Mouse (Mus musculus) midbrain, embryonic 11.5 days (tissue): ENCODE measurements around the gene Nop16. TPM values are rescaled to one million over a fixed set of nuclear protein-coding genes. Genes with fewer than 3 reads are reported as not detected.
A peak's percentile ranks its signal among the peaks of the same experiment; 100 is the strongest.

ENCODE experiments used
- ATAC-seq: fragments of 200-750 bp; cut with Nextera tagmentation; 2 replicates; pipeline ENCODE4 v1.8.0; 2017; ENCODE audit warnings: moderate TSS enrichment, moderate library complexity; ENCODE audit not compliant: low FRiP score
- DNase-seq: peaks from one replicate; pipeline ENCODE4 v3.0.0; 2015; ENCODE audit warnings: low spot score; ENCODE audit errors: missing footprints
- H3K27ac ChIP-seq: fragments of 300-500 bp; sonication (generic); 2 replicates; pipeline ENCODE4 v1.5.1; 2014; ENCODE audit warnings: low read depth, low read length
- H3K27me3 ChIP-seq: fragments of 300-500 bp; sonication (generic); 2 replicates; pipeline ENCODE4 v1.6.1; 2014; ENCODE audit warnings: mild to moderate bottlenecking, low read length, moderate library complexity, mixed read lengths; ENCODE audit not compliant: control insufficient read depth, insufficient read depth
- H3K36me3 ChIP-seq: fragments of 300-500 bp; sonication (generic); 2 replicates; pipeline ENCODE4 v1.6.1; 2014; ENCODE audit warnings: mild to moderate bottlenecking, low read length, moderate library complexity, mixed read lengths; ENCODE audit not compliant: control insufficient read depth, insufficient read depth
- H3K4me1 ChIP-seq: fragments of 300-500 bp; sonication (generic); 2 replicates; pipeline ENCODE4 v1.6.1; 2014; ENCODE audit warnings: low read length; ENCODE audit not compliant: control insufficient read depth, insufficient read depth
- H3K4me2 ChIP-seq: fragments of 300-500 bp; sonication (generic); 2 replicates; pipeline ENCODE4 v1.6.1; 2014; ENCODE audit warnings: mild to moderate bottlenecking, moderate library complexity
- H3K4me3 ChIP-seq: fragments of 300-500 bp; sonication (generic); 2 replicates; pipeline ENCODE4 v1.5.1; 2014; ENCODE audit warnings: low read depth, low read length
- H3K9ac ChIP-seq: fragments of 300-500 bp; sonication (generic); 2 replicates; pipeline ENCODE4 v1.6.1; 2014; ENCODE audit warnings: low read length
- H3K9me3 ChIP-seq: fragments of 300-500 bp; sonication (generic); 2 replicates; pipeline ENCODE4 v1.6.1; 2016; ENCODE audit warnings: low read length; ENCODE audit not compliant: control insufficient read depth
- WGBS: fragments of 180-500 bp; shearing (Covaris S2); extraction: QIAGEN DNeasy Blood & Tissue Kit; methylation state at CpG from one replicate; pipeline ENCODE4 v1.1.7; 2014; 5-methylcytosine and 5-hydroxymethylcytosine counted together
- polyA plus RNA-seq: library from polyadenylated mRNA; unstranded; fragments of >200 nt; fragmentation: Nextera tagmentation; extraction: Ambion mirVana; gene quantifications from 2 replicates; pipeline ENCODE4 v1.2.1, GENCODE M21; 2014

Nop16 gene
- polyA plus RNA-seq, result 65.1 and 67.0 TPM in 2 replicates

DNA sequence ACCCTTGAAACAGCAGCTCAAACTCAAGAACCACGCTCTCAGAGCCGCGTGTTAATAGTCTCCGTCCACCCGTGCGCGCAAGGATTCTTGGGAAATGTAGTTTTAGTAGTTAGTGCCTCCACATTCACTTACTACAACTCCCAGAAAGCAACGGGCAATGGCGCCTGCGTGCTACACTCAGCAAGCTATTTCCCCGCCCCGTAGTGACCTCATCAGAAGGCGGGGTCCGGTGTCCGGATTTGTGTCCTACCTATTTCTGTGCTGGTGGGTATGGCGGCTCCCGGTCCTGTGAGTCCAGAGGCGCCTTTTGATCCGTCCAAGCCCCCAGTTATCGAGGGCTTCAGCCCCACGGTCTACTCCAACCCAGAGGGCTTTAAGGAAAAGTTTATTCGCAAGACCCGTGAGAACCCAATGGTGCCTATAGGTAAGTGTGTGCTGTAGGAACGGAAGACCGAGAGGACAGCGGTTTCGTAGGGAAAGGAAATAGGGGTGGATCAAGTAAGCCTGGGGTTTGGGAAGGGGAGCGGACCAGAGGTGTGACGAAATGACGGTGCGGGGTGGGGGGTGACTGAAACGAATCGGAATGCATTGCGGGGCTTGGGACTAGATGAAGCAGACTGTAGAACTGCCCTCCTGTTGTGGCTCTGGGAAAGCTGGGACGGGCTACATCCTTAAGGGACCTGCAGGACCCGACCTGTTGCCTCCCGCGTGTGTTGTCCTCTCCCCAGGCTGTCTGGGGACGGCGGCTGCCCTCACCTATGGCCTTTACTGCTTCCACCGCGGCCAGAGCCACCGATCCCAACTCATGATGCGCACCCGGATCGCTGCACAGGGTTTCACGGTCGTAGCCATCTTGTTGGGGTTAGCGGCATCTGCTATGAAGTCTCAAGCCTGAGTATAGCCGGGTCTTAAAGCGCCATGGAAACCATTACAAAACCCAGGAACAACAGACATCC, at the start of gene Nop16, which contains the start of gene Higd2a:
Nop16 (minus strand) TSS at position 95 of the 956 bp plus-strand sequence.
Higd2a (plus strand) TSS at position 212 of the 956 bp plus-strand sequence.
- H3K4me2 ChIP-seq, result peak within 1 kb of the TSS; percentile 66
- no peaks in the 10 kb centered on the region for H3K27me3 ChIP-seq
- H3K4me3 ChIP-seq, result peak within 1 kb of the TSS; percentile 74
- DNase-seq, result peak; percentile 100
- peak within 1 kb of the TSS; percentile 4; the same call in 1 of the 2 replicates for H3K27ac ChIP-seq
- H3K9me3 ChIP-seq, result no peaks in the 10 kb centered on the region
- peaks cover 15% of the 10 kb centered on the region; the same call in 1 of the 2 replicates for H3K4me1 ChIP-seq
- peaks cover 5% of the 10 kb centered on the region; the same call in 1 of the 2 replicates for H3K36me3 ChIP-seq
- ATAC-seq, result peak; percentile 97
- peak within 1 kb of the TSS; percentile 71 for H3K9ac ChIP-seq
- under 1% methylated on average over 51 of the region's 51 CpGs for WGBS

DNA sequence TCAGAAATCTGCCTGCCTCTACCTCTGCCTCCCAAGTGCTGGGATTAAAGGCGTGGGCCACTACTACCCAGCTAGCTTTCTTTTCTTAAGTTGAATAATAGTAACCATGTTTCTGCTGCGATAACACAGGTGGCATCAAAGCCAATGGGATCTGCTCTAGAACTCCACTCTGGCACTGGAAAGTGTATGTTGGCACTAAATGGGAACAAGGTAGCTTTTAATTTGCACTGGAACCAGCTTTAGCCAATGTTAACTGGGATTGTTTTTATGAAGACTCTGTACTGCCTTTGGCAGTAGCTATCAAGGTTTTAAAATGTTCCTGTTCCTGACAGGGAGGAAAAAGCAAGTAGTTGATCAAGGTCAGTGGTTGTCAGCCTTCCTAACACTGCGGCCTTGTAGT, 45.1 kb upstream of the Nop16 start:
- no peak for ATAC-seq
- no peaks in the 10 kb centered on the region for H3K9me3 ChIP-seq
- peaks cover 6% of the 10 kb centered on the region; the same call in 1 of the 2 replicates for H3K36me3 ChIP-seq
- no peaks in the 10 kb centered on the region for H3K4me1 ChIP-seq
- DNase-seq, result no peak
- no peak overlapping the region for H3K4me2 ChIP-seq
- H3K4me3 ChIP-seq, result no peak overlapping the region
- no peaks in the 10 kb centered on the region for H3K27me3 ChIP-seq
- H3K27ac ChIP-seq, result no peak overlapping the region
- 94% methylated on average over 3 of the region's 3 CpGs for WGBS
- H3K9ac ChIP-seq, result no peak overlapping the region

DNA sequence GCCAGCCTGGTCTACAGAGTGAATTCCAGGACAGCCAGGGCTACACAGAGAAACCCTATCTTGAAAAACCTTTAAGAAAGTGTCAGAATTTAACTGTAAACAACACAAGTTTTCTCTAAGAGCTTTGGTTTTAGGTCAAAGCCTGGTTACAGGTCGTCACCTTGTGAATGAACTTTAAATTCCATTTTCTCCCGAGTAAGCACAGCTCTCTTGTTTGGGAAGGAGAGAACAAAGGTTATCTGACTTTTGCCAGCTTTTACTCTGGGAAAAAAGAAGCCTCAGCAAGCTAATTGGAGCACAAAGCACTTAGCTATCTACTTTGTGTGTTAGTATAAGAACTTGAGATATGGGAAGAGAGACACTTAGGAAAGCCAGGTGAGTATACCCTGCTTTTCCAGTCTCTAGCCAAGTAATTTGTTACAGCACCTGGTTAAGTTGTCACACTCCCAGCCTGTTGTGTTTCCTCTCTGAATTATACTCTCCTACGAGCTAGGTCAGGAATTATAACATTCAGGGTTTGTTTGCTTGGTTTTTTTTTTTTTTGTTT, 42.9 kb upstream of the Nop16 start:
- no peak overlapping the region for H3K9ac ChIP-seq
- no peak overlapping the region for H3K27ac ChIP-seq
- no peaks in the 10 kb centered on the region for H3K9me3 ChIP-seq
- H3K4me2 ChIP-seq, result no peak overlapping the region
- no peaks in the 10 kb centered on the region for H3K4me1 ChIP-seq
- DNase-seq, result no peak
- ATAC-seq, result no peak
- 0 out of 2 replicates have a peak, but pooled peaks cover 3% of the 10 kb centered on the region for H3K36me3 ChIP-seq
- H3K4me3 ChIP-seq, result no peak overlapping the region
- no peaks in the 10 kb centered on the region for H3K27me3 ChIP-seq
- WGBS, result 81% methylated on average over 3 of the region's 3 CpGs

DNA sequence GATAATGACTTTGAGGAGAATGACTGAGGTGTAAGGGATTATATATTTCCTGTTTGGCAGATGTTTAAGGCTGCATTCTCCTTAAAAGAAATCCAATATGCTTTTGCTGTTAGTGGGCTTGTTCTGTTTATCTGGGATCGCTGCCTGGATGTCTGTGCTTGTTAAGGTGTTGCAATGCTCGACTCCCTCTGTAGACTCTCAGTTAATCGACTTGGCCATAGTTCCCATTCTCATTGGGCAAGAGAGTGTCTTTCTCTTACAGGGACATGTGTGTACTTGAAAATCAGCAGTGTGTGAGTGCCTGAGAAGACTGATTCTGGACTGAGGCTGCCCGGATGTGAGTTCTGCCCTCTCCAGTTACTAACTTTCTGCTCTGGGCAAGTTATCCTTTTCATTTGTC, 39.2 kb upstream of the Nop16 start:
- Histone ChIP-seq H3K9ac (no peak overlapping the region), H3K36me3 (no peaks in the 10 kb centered on the region), H3K4me3 (no peak overlapping the region), H3K27me3 (no peaks in the 10 kb centered on the region), H3K27ac (no peak overlapping the region), H3K4me2 (no peak overlapping the region), H3K9me3 (no peaks in the 10 kb centered on the region), H3K4me1 (no peaks in the 10 kb centered on the region)
- DNase-seq (no peak), ATAC-seq (no peak)
- WGBS, result 91% methylated on average over 4 of the region's 4 CpGs

GRCm38 (mm10) chr13:54621960-54622521, 32.2 kb upstream of the Nop16 start:
- ATAC-seq (peak; percentile 73), DNase-seq (no peak)

DNA sequence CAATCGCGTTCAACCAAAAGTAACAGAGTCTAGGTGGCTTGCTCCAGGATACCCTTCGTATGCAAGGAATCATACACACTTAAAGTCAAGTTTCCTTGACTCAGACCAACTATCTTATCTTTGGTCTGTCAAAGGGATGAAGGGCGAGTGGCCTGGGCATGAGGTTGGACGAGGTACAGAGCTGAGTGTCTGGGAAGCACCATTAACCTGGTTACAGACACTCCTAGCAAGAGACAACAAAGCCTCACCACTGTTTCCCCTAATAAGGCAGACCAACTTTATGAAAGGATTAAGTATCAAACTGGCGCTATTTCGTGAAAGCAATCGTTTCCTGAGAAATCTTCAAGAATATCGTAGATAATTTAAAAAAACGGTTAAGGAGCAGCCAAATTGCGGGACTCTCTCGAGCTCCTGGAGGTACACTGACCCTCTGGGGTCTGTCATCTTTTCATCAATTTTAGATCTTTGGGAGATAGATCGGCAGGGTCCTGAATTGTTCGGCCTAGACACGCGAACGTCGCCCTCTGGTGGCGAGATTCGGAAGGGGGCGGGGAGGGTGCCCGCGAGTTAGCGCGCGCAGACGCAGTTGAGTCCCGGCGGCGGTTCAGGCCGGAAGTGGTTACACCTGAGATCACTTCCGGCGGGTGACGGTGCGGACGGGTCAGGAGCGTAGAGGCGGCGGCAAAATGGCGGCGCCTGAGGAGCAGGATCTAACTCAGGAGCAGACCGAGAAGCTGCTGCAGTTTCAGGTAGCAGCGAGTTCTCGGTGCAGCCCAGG, 31.5 kb upstream of the Nop16 start, which contains the start of gene Faf2:
Faf2 (plus strand) TSS at position 630 of the 778 bp plus-strand sequence.
- 13% methylated on average over 44 of the region's 44 CpGs for WGBS
- H3K36me3 ChIP-seq, result no peaks in the 10 kb centered on the region

More at GRCm38 (mm10) chr13:54621960-54622521, 32.2 kb upstream of the Nop16 start:
- 3% methylated on average over 25 of the region's 27 CpGs for WGBS
- Histone ChIP-seq H3K27me3 (no peaks in the 10 kb centered on the region), H3K27ac (peak overlapping the region; percentile 36; the same call in 1 of the 2 replicates), H3K4me3 (peak overlapping the region; percentile 95), H3K9me3 (no peaks in the 10 kb centered on the region), H3K4me1 (peaks cover 7% of the 10 kb centered on the region), H3K36me3 (no peaks in the 10 kb centered on the region), H3K4me2 (peak overlapping the region; percentile 89), H3K9ac (peak overlapping the region; percentile 95)

DNA sequence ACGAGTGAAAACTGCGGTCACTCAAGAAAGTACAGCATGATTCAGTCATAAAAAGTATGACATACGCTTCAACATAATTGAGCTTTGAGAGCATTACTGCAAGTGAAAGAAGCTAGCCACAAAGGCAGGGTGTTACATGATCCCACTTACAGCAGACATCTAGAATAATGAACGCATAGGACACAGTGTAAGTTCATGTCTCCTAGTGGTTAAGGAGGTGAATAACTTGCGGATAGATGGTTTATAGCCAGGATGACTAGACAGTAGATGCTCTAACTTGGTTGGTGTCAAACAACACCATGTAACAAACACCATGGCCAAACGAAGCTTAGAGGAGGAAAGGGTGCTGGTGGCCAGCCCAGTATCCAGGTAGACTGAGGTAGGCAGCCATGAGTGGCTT, 27.1 kb upstream of the Nop16 start:
- DNase-seq (no peak), ATAC-seq (no peak)
- H3K4me2 ChIP-seq, result no peak overlapping the region
- 68% methylated on average over 6 of the region's 6 CpGs for WGBS
- no peak overlapping the region for H3K27ac ChIP-seq
- no peaks in the 10 kb centered on the region for H3K9me3 ChIP-seq
- no peak overlapping the region for H3K4me3 ChIP-seq
- H3K36me3 ChIP-seq, result no peaks in the 10 kb centered on the region
- no peak overlapping the region for H3K9ac ChIP-seq
- no peaks in the 10 kb centered on the region for H3K27me3 ChIP-seq
- no peaks in the 10 kb centered on the region for H3K4me1 ChIP-seq

More for the DNA sequence above, 31.5 kb upstream of the Nop16 start, which contains the start of gene Faf2:
- ATAC-seq, result peak; percentile 98
- Histone ChIP-seq H3K4me3 (peak within 1 kb of the TSS; percentile 95), H3K27me3 (no peaks in the 10 kb centered on the region), H3K4me2 (peak within 1 kb of the TSS; percentile 89), H3K27ac (peak within 1 kb of the TSS; percentile 36; the same call in 1 of the 2 replicates), H3K9ac (peak within 1 kb of the TSS; percentile 95), H3K9me3 (no peaks in the 10 kb centered on the region), H3K4me1 (peaks cover 7% of the 10 kb centered on the region)
- DNase-seq, result peak; percentile 100

GRCm38 (mm10) chr13:54616307-54616706, 26.4 kb upstream of the Nop16 start:
- H3K36me3 ChIP-seq, result no peaks in the 10 kb centered on the region
- no peak overlapping the region for H3K4me3 ChIP-seq
- no peaks in the 10 kb centered on the region for H3K4me1 ChIP-seq
- no peaks in the 10 kb centered on the region for H3K27me3 ChIP-seq
- H3K27ac ChIP-seq, result no peak overlapping the region
- WGBS, result 79% methylated on average over 8 of the region's 8 CpGs
- ATAC-seq (no peak), DNase-seq (no peak)
- H3K9me3 ChIP-seq, result no peaks in the 10 kb centered on the region
- no peak overlapping the region for H3K9ac ChIP-seq
- no peak overlapping the region for H3K4me2 ChIP-seq
